Mouse (Mus musculus): ENCODE measurements at regions not wholly inside any gene's neighbourhood (a gene's known extent, or its start where the extent isn't known, plus 50 kb on each side); places are given as distances from the start of the nearest gene placed in this dataset.

- no peak for TF ChIP-seq CTCF (IDR thresholded peaks at IDR 0.05; ENCODE audit: extremely low read depth, insufficient read depth, low read length)
- TF ChIP-seq POLR2A (IDR thresholded peaks at IDR 0.05; ENCODE audit: extremely low read depth, insufficient read depth, low read length) = no peak
Measured at GRCm38 (mm10) chr12:35294668-35295067, 240.2 kb downstream of the Ahr start.

All from cortical plate, adult 2 months (tissue).